Mouse (Mus musculus) CD4-positive, CD25-positive, alpha-beta regulatory T cell, adult 4 months (primary cell): Measurements from ENCODE around the gene Kcna1. TPM values are rescaled to one million over a fixed set of nuclear protein-coding genes. Genes with fewer than 3 reads are reported as not detected.

Experiments
- ATAC-seq: one replicate; pipeline ENCODE4 v1.8.0; 2017
- polyA plus RNA-seq, 2 experiments: library from polyadenylated mRNA; unstranded; fragments of 100-300 nt; shearing (Covaris generic); gene quantifications; one replicate each; pipeline ENCODE4 v1.2.1; 2017

Gene Kcna1
- polyA plus RNA-seq: not detected

DNA sequence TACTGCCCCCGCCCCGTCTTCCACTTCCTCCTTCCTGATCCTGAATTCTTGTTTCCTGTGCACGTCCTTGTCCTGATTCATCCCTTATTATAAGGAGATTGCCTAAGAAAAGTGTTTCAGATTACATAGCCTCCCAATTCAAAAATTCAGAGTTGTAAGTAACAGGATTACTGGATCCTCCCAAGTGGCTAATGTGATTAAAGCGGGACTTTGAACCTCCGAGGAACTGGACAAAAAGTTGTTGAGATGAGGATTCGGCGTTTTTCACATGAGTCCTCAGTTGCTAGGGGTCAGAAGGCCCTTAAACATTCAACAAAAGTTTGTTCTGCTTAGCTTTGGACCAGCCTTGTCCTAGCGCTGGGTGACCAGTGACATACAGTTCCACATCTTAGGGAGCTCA, at the start of gene Kcna1:
Gene Kcna1, minus strand, starts transcription at position 4 of the 400 bp plus-strand sequence.
- ATAC-seq: no peak

- no peak for ATAC-seq
Observed at GRCm38 (mm10) chr6:126687120-126687519, 40.9 kb upstream of the Kcna1 start.

- ATAC-seq: no peak
Observed at GRCm38 (mm10) chr6:126685135-126685534, 39.0 kb upstream of the Kcna1 start.

- no peak for ATAC-seq
Observed at GRCm38 (mm10) chr6:126678961-126679360, 32.8 kb upstream of the Kcna1 start.

- ATAC-seq: no peak
Observed at GRCm38 (mm10) chr6:126667001-126667400, 20.8 kb upstream of the Kcna1 start.

DNA sequence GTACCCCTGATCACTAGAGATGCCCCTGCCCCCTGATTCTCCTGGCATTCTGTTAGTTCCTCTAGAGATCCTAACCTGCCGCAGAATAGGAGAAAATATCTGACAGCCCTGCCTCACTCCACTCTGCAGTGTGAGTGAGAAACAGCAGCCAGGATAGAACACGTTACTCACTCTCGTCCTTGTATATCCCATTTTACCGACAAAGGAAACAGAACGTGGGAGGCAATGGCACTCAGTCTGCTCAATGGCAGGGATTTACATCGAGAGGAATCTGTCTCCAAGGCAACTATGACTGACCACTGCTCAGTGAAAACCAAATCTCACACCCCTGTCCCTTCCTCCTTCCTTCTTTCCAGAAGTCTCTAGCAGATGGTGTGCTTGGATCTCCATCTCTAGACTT, 19.9 kb upstream of the Kcna1 start:
- ATAC-seq: no peak

DNA sequence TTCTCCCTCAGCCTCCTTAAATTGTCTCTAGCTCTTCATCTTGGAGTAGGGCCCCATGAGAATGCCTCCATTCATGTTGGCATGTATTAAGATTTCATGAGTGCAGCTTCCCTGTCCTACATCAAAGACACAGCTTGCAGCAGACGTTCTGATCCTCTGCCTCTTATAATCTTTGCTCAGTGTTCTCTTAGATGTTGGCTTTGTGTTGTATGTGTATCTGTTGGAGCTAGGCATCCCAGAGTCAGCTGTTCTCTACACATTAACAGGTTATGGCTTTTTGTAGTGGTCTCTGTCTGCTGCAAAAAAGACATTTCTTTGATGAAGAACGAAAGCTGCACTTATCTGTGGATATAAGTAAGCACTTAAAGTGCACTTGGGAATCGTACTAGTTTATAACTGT, 18.4 kb upstream of the Kcna1 start:
- no peak for ATAC-seq

- ATAC-seq: no peak
Observed at GRCm38 (mm10) chr6:126657646-126658394, 11.6 kb upstream of the Kcna1 start.

DNA sequence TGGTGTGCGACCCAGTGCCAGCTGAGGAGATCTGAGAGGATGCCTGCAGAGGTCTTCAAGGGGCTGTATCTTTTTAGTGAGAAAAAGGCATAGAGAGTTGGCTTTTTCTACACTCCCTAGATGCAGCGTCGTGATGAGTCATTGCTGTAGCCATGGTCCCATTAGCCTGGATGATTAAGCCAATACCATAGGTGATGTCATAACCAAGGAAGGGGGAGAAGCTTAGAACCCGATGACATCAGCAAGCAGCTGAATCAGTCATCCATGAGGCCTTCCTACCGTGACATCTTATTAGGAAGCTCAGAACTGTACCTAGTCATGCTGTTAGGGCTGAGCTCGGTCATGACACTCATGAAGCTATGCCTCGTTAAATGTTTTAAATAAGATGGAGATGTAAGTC, 7.4 kb upstream of the Kcna1 start:
- no peak for ATAC-seq

GRCm38 (mm10) chr6:126645644-126646358, 383 bp downstream of the Kcna1 start:
- ATAC-seq: no peak

DNA sequence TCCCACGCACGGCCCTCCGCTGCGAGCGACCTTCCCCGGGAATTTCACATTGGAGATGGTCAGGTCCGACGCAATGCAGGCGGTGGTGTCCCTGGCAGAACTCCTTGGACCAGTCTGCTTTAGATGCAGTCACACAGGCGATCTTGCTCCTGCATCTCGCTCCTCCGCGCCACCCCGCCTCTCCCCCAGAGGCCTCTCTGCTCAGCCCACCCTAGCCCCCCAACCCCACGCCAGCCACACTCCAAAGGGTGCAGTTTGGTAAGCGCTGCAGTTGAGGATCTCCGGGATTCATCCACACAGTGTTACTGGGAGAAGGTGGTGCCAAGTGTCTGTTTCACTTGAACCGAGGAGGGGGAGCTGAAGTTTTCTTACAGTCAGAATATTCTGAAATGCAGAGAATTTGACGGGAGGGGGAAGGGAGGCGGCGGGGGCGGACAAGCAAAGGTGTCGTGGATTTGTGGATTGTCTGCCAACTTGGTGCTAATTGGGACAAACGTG, 1.1 kb downstream of the Kcna1 start:
- ATAC-seq: no peak

DNA sequence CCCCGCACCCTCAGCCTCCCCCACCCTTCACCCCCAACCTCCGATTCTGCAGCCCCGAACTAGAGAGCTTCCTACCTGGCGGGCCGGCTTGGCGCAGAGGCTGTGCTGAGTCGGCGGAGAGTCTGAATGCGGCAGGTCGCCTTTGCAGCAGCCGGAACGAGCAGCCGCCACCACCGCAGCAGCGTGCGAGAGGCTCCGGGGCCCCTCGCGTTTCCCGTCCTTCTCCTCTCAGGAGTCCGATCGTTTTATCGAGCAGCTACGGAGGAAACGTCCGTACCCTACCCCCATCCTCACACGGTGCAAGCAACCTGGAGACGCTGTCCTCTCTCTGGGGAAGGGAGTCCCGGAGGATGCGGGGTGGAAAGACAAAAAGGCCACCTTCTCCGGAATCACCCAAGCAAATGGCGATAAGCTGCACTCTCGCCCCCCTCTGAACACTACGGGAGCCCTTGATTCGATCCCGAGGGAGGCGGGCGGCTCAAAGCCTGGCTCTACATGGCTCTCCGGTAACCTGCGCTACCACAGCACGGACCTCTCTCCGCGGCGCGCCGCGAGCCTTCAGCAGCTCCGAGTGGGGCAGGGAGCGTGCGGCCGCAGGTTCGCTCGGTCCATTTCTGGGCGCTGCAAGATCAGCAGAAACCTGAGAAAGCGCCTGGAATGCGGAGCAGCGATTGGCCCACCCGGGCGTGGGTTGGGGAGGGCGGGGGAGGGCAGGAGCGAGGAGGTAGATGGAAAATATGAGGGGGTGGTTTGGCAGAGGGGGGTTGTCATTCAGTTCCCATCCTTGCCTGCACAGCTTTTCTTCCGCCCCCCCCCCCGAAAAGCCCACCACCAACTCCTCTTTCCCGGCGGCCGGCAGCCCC, 1.8 kb downstream of the Kcna1 start:
- ATAC-seq: no peak

DNA sequence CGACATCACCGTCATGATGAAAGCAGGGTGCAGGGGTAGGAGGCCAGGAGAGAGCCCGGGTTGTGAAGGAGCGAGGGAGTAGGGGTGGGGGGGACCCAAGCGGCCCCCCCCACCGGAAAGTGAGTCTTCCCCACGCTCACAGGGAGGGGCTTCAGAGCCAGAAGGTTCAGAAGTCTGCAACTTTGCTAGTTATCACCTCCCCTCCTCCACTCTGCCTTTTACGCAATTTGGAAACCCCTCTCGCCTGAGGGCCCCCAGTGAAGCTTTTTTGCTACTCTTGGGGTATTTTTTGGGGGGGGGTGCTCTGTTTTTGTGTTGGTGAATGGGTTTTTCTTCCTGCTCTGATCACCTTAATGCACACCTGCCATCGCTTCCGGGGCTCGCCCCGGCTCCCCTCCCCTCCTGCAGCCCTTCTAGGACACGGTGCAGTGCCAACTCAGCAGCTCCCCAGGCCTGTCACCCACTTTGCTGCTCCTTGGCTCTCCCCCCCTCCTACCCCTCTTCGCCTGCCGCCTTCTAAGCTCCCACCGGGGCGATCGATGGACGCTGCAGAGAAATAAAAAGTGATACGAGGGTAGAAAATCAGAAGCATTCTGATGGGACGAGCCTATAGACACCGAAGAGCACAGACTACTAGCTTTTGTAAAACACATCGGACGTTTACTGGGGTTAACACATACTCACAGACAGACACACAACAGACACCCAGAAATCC, 2.7 kb downstream of the Kcna1 start:
- ATAC-seq: no peak

DNA sequence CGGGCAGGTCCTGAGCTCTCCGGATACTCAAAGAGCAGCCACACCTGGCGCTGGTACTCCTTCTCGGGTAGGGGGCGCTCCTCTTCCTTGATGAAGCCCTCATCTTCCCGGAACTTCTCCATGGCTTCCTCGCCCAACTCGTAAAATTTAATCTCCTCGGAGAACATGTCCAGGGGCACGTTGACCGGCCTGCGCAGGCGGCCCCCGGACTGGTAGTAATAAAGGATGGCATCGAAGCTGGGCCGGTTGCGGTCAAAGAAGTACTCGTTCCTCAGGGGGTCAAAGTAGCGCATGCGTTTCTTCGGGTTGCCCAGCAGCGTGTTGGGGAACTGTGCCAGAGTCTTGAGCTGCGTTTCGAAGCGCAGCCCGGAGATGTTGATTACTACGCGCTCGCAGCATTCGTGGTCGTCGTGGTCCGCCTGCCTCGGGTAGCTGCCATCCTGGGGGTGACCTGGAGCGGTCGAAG, 3.3 kb downstream of the Kcna1 start:
- ATAC-seq: no peak

- ATAC-seq: no peak
Observed at GRCm38 (mm10) chr6:126628451-126628850, 17.7 kb downstream of the Kcna1 start.

- no peak for ATAC-seq
Observed at GRCm38 (mm10) chr6:126618455-126618854, 27.7 kb downstream of the Kcna1 start.

DNA sequence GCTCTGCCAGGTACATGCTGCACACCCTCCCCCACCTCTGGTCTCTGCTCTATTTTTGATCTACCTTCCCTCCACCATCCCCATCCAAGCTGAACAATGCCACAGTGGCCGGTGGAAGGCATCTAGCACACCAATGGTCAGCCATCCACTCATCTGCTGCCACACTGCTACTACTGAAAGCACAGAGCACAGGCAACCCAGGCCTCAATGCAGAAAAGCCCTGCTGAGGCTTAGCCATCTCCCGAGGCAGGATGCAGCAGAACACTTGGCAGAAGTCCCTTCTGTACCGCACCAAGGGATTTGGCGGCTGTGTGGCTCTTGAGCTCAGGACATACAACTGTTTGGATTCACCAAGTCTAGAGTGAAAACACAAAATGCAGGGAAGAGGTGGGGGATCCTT, 35.4 kb downstream of the Kcna1 start:
- no peak for ATAC-seq

DNA sequence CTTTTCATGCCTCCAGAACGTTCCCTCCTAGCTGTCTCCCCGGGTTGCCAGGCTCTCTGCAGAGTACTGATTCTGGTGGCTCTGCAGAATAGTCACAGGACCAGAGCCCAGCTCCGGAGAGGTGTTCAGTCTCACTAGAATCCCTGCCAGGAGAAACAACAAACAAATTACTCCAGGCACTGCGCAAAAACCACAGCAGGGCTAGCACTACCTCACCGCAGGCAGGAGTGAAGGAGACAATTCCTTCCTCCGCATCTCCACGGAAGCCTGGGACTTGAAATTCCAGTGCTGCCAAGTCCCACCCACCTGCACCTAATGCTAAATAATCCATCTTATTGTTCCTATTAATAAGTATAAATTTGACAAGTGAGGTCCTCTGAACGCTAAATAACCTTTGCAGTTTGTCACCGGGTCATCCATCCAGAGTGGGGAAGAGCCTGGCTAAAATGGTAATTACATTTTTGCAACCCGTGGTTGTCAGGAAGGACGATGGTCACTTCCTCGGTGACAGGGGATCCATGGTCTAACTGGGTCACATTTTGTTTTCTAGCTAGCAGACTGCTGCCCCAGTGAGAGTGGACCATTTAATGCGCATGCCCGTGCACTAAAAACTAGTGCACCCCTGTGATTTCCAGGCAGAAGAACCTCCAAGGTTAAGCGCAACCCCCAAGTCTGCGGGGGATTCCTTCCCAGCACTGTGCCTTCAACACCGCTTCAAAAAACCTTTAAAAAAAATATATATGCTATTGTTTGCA, 36.8 kb downstream of the Kcna1 start:
- ATAC-seq: no peak

DNA sequence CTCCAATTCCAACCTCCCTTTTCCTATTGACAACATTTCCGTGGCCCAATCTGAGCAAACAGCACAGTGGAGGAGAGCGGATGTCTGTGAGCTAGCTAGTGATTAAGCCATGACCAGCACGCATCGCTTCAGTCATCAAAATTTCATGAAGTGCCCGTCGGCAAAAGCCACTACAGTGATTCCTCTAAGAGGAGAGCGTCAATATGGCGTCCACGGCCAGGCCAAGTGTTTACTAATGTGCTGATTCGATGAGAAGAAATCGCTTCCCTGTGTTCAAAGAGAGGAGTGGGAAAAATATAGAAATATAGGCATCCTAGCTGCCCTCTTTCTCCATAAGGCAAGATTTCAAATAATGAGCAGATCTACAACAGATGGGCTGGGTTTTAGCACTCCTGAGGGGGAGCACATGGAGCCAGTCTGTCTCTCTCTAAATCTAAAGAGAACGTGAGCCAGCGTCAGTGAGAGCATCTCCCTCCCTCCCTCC, 44.3 kb downstream of the Kcna1 start:
- no peak for ATAC-seq

- no peak for ATAC-seq
Observed at GRCm38 (mm10) chr6:126599201-126599995, 46.8 kb downstream of the Kcna1 start.
